Mouse (Mus musculus) spleen, postnatal 14 days (tissue): ENCODE results near the gene Nfic.

ENCODE experiments used
- DNase-seq, 2 experiments: peaks; one replicate each; pipeline ENCODE4 v3.0.0; 2021 to 2022; ENCODE audit warnings: low spot score in 2 of 2

The Nfic gene

GRCm38 (mm10) chr10:81385603-81386306, 69.7 kb downstream of the Nfic start:
- no peak for DNase-seq

GRCm38 (mm10) chr10:81384605-81384982, 70.8 kb downstream of the Nfic start:
- no peak for DNase-seq

GRCm38 (mm10) chr10:81383802-81384604, 71.4 kb downstream of the Nfic start, which contains the start of the genes Dohh and Gm48551:
Gene Dohh (plus strand): TSS chr10:81384428.
Gene Gm48551 (plus strand): TSS chr10:81384466.
- peak; percentile 99 for DNase-seq

GRCm38 (mm10) chr10:81382039-81382438, 73.4 kb downstream of the Nfic start:
- DNase-seq: peak; percentile 79 to 86

- DNase-seq: no peak
Observed at GRCm38 (mm10) chr10:81379809-81380378, 75.5 kb downstream of the Nfic start.

- DNase-seq: no peak
Observed at GRCm38 (mm10) chr10:81379183-81379553, 76.3 kb downstream of the Nfic start.

- peak; percentile 100 for DNase-seq
Observed at GRCm38 (mm10) chr10:81378553-81379182, 76.8 kb downstream of the Nfic start.

GRCm38 (mm10) chr10:81377793-81378552, 77.5 kb downstream of the Nfic start, which contains the start of gene Fzr1:
Gene Fzr1 (minus strand): TSS chr10:81378516.
- DNase-seq: peak in 1 of 2 experiments; percentile 32

- DNase-seq: no peak
Observed at GRCm38 (mm10) chr10:81377362-81377664, 78.1 kb downstream of the Nfic start.

GRCm38 (mm10) chr10:81376561-81377361, 78.7 kb downstream of the Nfic start:
- DNase-seq: peak in 1 of 2 experiments; percentile 52

GRCm38 (mm10) chr10:81375322-81375721, 80.1 kb downstream of the Nfic start:
- DNase-seq: no peak

- DNase-seq: no peak
Observed at GRCm38 (mm10) chr10:81367207-81367495, 88.3 kb downstream of the Nfic start.

- no peak for DNase-seq
Observed at GRCm38 (mm10) chr10:81366477-81367206, 88.8 kb downstream of the Nfic start.

GRCm38 (mm10) chr10:81365672-81366476, 89.6 kb downstream of the Nfic start, which contains the start of gene 4930404N11Rik:
Gene 4930404N11Rik (minus strand): TSS chr10:81365816.
- no peak for DNase-seq

- no peak for DNase-seq
Observed at GRCm38 (mm10) chr10:81365073-81365472, 90.4 kb downstream of the Nfic start.

- no peak for DNase-seq
Observed at GRCm38 (mm10) chr10:81364666-81365065, 90.8 kb downstream of the Nfic start.

- DNase-seq: no peak
Observed at GRCm38 (mm10) chr10:81363436-81364346, 91.7 kb downstream of the Nfic start.

GRCm38 (mm10) chr10:81362336-81362949, 93.0 kb downstream of the Nfic start:
- DNase-seq: peak; percentile 63 to 66
